Mouse (Mus musculus): ENCODE results near the gene Vmn1r7.
"Not testable (repeated sequence)": the region's sequence is repeated elsewhere in the genome, so short reads cannot be mapped to it uniquely, and the experiment has no call there.

Gene Vmn1r7

DNA sequence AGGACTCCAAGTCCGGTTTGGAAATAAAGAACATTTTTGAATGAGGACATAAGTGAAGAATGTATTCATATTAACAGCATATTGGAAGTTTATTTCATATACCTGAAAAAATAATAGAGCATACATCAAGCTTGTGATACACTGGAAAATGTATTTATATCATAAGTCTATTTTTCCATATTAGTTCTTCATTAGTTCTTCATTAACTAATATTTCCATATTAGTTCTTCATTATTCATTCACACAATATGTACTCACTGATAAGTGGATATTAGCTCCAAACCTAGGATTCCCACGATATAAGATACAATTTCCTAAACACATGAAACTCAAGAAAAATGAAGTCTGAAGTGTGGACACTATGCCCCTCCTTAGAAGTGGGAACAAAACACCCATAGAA, at the start of gene Vmn1r7:
Gene Vmn1r7, minus strand, starts transcription at position 101 of the 400 bp plus-strand sequence.
- H3K36me3 ChIP-seq (ENCODE audit: insufficient read depth, low read length); H3K27me3 ChIP-seq (ENCODE audit: insufficient read depth, low read length); H3K4me1 ChIP-seq (replicated peaks; ENCODE audit: low read depth, low read length); H3K9me3 ChIP-seq (ENCODE audit: low read length); H3K4me3 ChIP-seq (replicated peaks; ENCODE audit: low read length): not testable (repeated sequence)

DNA sequence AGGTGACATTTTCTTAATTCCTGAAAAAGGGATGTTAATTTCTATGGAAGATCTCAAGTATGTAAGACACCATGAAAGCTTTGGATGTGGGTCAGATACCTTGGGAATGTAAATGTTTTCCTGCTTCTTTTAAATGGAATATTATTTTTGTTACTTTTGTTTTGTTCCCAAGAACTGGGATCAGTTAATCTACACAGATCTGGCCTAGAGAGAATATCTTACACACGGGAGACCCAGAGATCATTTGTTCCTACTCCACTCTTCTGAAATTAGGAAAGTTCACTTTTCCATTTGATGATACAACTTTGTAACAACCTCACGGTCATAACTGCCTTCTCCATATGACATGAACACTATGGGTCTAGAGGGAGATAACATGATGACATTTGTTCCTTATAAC, 41.4 kb upstream of the Vmn1r7 start, which contains the start of gene Vmn1r9:
Gene Vmn1r9, plus strand, starts transcription at position 301 of the 400 bp plus-strand sequence.
- TF ChIP-seq CTCF (conservative IDR thresholded peaks at IDR 0.05; ENCODE audit: low read length) (no peak), NANOG (IDR thresholded peaks at IDR 0.05; ENCODE audit: borderline replicate concordance, low read length) (no peak), POU5F1 (IDR thresholded peaks at IDR 0.05; ENCODE audit: borderline replicate concordance, low read length) (no peak)
- H3K9me3 ChIP-seq (ENCODE audit: low read length) = no peaks in the 10 kb centered on the region
- H3K36me3 ChIP-seq (ENCODE audit: insufficient read depth, low read length) = no peaks in the 10 kb centered on the region
- H3K4me3 ChIP-seq (replicated peaks; ENCODE audit: low read length) = no peak within 1 kb of the TSS
- H3K27me3 ChIP-seq (ENCODE audit: insufficient read depth, low read length) = no peaks in the 10 kb centered on the region
- no peaks in the 10 kb centered on the region for H3K4me1 ChIP-seq (replicated peaks; ENCODE audit: low read depth, low read length)

DNA sequence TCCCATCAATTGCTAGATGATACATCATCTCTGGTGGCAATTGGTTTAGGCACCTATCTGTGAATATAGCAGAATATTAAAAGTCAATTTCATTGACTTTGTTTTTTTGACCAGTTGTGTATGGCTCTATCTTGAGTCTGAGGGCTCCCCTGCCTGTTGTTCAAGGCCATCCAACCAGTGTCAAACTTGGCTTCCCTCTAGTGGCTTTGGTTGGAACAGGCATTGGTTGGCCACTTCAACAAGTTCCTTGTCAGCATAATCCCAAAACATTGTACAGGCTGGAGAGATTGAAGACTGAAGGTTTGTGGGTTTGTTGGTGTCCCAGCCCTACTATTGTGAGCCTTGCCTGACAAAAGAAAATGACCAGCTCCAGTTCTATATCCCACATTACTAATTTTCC, 38.6 kb upstream of the Vmn1r7 start:
- Histone ChIP-seq H3K4me1 (replicated peaks; ENCODE audit: low read depth, low read length) (no peaks in the 10 kb centered on the region), H3K9me3 (ENCODE audit: low read length) (no peaks in the 10 kb centered on the region), H3K27me3 (ENCODE audit: insufficient read depth, low read length) (no peaks in the 10 kb centered on the region), H3K4me3 (replicated peaks; ENCODE audit: low read length) (no peak overlapping the region), H3K36me3 (ENCODE audit: insufficient read depth, low read length) (no peaks in the 10 kb centered on the region)
- TF ChIP-seq POU5F1 (IDR thresholded peaks at IDR 0.05; ENCODE audit: borderline replicate concordance, low read length) = no peak
- TF ChIP-seq CTCF (conservative IDR thresholded peaks at IDR 0.05; ENCODE audit: low read length) = peak; percentile 36
- TF ChIP-seq NANOG (IDR thresholded peaks at IDR 0.05; ENCODE audit: borderline replicate concordance, low read length) = no peak

DNA sequence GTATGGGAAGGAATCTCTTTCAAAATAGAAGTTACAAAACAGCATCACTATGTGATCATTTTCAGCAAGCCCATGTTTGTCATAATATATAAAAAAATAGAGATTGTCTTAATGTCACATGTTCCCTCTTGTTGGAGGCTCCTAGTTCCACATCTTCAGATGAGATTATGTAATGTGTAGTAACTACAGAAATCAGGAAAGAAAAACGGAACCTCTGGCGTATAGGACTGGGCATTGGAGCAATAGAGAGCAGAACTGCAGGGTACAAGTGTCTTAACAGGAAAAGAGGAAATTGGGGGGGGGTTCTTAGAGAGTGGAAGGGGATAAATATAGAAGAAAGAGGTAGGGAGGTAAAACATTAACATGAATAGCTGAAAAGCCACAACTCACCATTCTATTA, 9.6 kb upstream of the Vmn1r7 start:
- TF ChIP-seq POU5F1 (IDR thresholded peaks at IDR 0.05; ENCODE audit: borderline replicate concordance, low read length) (no peak), CTCF (conservative IDR thresholded peaks at IDR 0.05; ENCODE audit: low read length) (no peak), NANOG (IDR thresholded peaks at IDR 0.05; ENCODE audit: borderline replicate concordance, low read length) (no peak)
- Histone ChIP-seq H3K9me3 (ENCODE audit: low read length) (no peaks in the 10 kb centered on the region), H3K27me3 (ENCODE audit: insufficient read depth, low read length) (no peaks in the 10 kb centered on the region), H3K4me1 (replicated peaks; ENCODE audit: low read depth, low read length) (no peaks in the 10 kb centered on the region), H3K4me3 (replicated peaks; ENCODE audit: low read length) (no peak overlapping the region), H3K36me3 (ENCODE audit: insufficient read depth, low read length) (no peaks in the 10 kb centered on the region)

DNA sequence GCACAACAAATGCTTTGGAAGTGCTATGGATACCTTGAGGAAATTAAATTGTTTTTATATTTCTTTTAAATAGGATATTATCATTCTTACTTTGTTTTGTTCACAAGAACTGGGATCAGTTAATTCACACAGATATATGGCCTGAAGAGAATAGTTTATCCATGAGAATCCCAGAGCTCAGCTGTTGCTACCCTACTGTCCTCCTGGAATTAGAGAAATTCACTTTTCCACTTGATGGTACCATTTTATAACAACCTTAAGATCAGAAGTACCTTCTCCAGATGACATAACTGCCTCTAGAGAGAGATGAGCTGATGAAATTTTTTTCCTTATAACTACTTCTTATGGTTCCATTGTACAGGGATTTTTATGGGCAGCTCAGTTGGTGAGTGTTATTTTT, 6.9 kb upstream of the Vmn1r7 start, which contains the start of gene Vmn1r8:
Gene Vmn1r8, plus strand, starts transcription at position 301 of the 400 bp plus-strand sequence.
- H3K9me3 ChIP-seq (ENCODE audit: low read length) = no peaks in the 10 kb centered on the region
- H3K27me3 ChIP-seq (ENCODE audit: insufficient read depth, low read length) = no peaks in the 10 kb centered on the region
- no peaks in the 10 kb centered on the region for H3K4me1 ChIP-seq (replicated peaks; ENCODE audit: low read depth, low read length)
- no peak within 1 kb of the TSS for H3K4me3 ChIP-seq (replicated peaks; ENCODE audit: low read length)
- no peaks in the 10 kb centered on the region for H3K36me3 ChIP-seq (ENCODE audit: insufficient read depth, low read length)
- TF ChIP-seq CTCF (conservative IDR thresholded peaks at IDR 0.05; ENCODE audit: low read length) (no peak), POU5F1 (IDR thresholded peaks at IDR 0.05; ENCODE audit: borderline replicate concordance, low read length) (no peak), NANOG (IDR thresholded peaks at IDR 0.05; ENCODE audit: borderline replicate concordance, low read length) (no peak)

DNA sequence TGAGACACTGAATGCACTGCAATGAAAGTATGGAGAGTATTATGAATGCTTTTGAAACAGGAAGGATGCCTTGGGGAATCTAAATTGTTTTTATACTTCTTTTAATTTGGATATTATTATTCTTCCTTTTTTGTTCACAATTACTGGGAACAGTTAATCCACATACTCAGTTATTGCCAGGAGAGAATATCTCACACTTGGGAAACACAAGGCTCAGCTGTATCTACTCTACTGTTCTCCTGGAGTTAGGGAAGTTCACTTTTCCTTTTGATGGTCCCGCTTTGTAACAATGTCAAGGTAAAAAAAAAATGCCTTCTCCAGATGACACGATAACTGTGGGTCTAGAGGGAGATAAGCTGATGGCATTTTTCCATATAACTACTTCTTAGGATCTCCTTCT, 28.2 kb downstream of the Vmn1r7 start, which contains the start of gene Vmn1r6:
Gene Vmn1r6, plus strand, starts transcription at position 301 of the 400 bp plus-strand sequence.
- no peak for TF ChIP-seq CTCF (conservative IDR thresholded peaks at IDR 0.05; ENCODE audit: low read length)
- no peak for TF ChIP-seq NANOG (IDR thresholded peaks at IDR 0.05; ENCODE audit: borderline replicate concordance, low read length)
- no peaks in the 10 kb centered on the region for H3K4me1 ChIP-seq (replicated peaks; ENCODE audit: low read depth, low read length)
- H3K4me3 ChIP-seq (replicated peaks; ENCODE audit: low read length) = no peak within 1 kb of the TSS
- H3K9me3 ChIP-seq (ENCODE audit: low read length) = no peaks in the 10 kb centered on the region
- H3K27me3 ChIP-seq (ENCODE audit: insufficient read depth, low read length) = no peaks in the 10 kb centered on the region
- H3K36me3 ChIP-seq (ENCODE audit: insufficient read depth, low read length) = no peaks in the 10 kb centered on the region
